Mouse (Mus musculus): ENCODE results near the gene Fbxl3.

The Fbxl3 gene

DNA sequence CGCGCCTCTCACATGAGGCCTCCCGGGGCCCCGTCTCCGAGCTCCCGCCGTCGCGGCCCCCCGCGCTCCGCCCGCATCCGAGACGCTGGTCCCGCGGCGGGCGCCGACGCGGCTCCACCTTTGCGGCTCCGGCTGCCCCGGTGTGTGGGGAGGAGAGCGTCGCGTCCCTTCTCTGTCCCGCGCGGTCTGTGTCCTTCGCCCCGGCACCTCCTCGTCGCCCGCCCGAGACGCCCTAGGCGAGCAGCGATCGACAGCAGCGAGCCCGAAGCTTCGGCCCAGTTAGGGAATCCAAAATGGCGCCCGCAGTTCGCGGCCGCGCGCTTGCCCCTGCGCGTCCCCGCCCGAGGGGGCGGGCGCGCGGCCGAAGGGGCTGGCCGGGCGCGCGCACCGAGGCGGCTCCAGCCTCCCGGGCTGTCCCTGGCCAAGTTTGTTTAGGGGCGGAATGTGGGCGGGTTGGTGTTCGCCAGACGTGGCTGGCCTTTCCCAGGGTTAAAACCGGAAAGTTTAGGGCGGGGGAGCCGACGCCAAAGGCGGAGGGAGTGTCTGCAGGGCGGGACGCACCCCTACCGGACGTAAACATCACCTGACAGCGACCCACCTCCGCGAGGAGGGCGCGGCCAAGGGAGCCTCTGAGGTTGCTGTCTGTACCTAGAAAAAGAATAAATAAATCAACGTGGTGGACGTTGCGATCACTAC, at the start of gene Fbxl3:
Gene Fbxl3 (minus strand): TSS at position 329 of the 696 bp plus-strand sequence.
- peak; percentile 97 for DNase-seq (ENCODE audit: low read depth, low spot score)

DNA sequence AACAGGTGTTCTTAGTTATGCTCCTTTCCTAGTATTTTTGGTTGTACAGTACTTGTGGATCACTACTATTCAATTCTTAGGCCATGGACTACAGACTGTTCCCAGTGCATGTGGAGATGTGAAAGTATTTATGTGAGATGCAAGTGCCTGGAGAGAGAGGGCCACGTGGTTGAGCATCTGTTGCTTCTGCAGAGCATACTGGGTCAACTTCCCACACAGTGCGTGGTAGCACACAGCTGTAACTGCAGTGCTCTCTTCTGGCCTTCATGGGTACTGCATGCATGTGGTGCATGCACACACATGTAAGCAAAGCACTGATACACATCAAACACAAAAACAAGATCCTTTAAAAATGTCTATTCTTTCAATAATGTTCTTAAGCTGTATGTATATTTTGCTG, 32.6 kb upstream of the Fbxl3 start:
- peak; percentile 51 for DNase-seq (ENCODE audit: low read depth, low spot score)

DNA sequence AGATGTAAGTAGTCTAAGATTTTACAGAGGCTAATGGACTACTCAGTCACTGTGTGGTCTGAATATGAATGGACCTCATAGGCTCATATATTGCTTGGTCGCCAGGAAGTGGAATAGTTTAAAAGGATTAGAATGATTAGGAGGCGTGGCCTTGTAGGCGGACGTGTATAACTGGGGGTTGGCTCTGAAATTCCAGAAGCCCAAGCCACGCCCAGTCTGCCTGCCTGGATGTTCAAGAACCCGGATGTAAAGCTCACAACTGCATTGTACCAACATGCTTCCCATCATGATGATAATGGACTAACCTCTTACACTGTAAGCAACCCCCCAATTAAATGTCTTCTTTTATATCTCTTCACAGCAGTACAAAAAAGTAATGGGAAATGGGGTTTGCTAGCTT, 26.4 kb upstream of the Fbxl3 start:
- no peak for DNase-seq (ENCODE audit: low read depth, low spot score)

- peak; percentile 42 for DNase-seq (ENCODE audit: low read depth, low spot score)
Observed at GRCm38 (mm10) chr14:103114994-103115670, 15.8 kb upstream of the Fbxl3 start.

DNA sequence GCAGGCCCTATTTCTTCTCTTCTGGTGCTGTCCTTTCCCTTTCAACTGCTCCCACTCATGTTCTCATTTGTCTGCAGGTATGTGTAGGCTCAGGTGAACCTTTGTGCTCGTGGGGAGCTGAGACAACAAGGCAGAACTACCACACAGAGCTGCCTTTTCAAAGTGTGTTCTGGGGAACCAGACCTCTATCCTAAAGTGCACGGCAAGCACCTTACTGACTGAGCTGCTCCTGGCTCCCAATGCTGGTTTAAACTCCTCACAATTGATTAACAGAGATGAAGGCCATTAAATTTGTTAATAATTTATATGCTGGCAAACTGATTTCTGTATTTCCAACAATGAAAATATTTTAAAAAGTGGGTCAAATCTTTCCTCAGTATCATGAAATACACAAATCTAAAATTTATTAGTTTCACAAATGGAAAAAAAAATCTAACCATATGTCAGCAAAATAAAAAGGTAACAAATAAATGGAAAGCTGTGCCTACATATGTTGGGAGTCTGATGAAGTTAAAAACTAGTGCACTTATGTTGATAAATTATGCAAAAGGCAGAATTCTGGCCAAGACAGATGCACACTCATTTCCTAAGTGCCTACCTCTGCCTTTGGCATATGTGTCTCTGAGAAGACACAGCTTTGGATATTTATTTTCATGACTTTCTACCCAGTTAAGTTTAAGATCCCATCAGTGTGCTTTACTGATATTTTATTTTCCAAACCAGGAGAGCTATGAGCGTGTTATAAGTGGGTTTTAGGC, 13.4 kb upstream of the Fbxl3 start:
- no peak for DNase-seq (ENCODE audit: low read depth, low spot score)

DNA sequence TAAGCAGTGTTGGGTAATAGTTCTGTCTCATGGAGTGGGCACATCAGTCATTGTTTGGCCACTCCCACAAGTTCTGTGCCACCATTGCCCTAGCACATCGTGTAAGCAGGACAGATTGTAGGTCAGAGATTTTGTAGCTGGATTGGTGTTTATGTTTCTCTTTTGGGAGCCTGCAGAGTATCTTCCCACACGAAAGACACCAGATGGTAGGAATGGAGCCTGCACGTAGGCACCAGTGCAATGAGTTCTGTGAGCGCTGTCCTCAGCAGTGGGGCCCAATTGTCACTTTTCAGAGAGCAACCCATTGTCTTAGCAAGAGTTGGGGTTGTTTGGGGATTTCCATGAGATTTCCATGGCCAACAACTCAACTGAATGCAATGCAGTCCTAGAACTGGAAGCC, 10.6 kb upstream of the Fbxl3 start:
- no peak for DNase-seq (ENCODE audit: low read depth, low spot score)

DNA sequence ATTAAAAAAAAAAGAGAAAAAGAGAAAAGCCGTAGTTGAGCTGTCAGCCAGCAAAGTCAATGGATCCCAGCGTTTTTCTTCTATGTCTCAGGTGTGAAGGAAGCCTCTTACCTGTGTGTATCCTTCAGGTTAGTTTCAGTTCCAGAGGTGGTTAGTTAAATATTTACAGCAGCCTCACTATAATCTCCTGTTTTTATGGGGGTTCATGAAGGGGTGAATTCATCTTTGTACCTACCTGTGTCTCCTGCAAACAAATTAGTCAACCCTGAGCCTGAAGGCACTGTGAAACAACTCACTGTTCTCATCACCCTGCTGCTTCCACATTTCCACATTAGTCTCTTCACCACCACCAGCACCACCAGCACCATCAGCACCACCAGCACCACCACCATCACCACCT, 6.9 kb upstream of the Fbxl3 start:
- DNase-seq (ENCODE audit: low read depth, low spot score), result no peak

GRCm38 (mm10) chr14:103102731-103103335, 3.5 kb upstream of the Fbxl3 start:
- no peak for DNase-seq (ENCODE audit: low read depth, low spot score)

GRCm38 (mm10) chr14:103102246-103102645, 2.9 kb upstream of the Fbxl3 start:
- DNase-seq (ENCODE audit: low read depth, low spot score), result no peak

- no peak for DNase-seq (ENCODE audit: low read depth, low spot score)
Observed at GRCm38 (mm10) chr14:103101171-103101570, 1.8 kb upstream of the Fbxl3 start.

GRCm38 (mm10) chr14:103100296-103100695, 930 bp upstream of the Fbxl3 start:
- DNase-seq (ENCODE audit: low read depth, low spot score), result no peak

GRCm38 (mm10) chr14:103098587-103099235, 655 bp downstream of the Fbxl3 start:
- peak; percentile 63 for DNase-seq (ENCODE audit: low read depth, low spot score)

GRCm38 (mm10) chr14:103098213-103098586, 1.2 kb downstream of the Fbxl3 start:
- DNase-seq (ENCODE audit: low read depth, low spot score), result peak; percentile 28

DNA sequence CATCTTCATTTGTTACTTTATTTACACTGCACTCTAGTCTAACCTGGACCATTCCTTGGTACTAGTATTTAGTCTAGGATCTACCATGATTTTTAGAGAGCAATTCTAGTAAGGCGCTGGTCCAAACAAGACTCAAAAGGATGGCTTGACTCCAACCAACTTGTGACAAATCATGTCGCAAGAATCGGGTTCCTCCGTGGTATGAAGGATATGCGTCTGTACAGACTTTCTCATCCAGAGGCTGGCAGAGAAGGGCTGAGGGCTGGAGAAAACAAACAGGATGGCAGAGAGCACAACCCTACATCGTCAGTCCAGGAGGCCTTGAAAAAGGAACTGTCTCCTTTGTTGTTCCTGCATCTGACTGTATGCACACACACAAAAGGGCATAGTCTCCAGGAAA, 2.7 kb downstream of the Fbxl3 start:
- peak; percentile 31 for DNase-seq (ENCODE audit: low read depth, low spot score)

GRCm38 (mm10) chr14:103095826-103096225, 3.5 kb downstream of the Fbxl3 start:
- no peak for DNase-seq (ENCODE audit: low read depth, low spot score)

- no peak for DNase-seq (ENCODE audit: low read depth, low spot score)
Observed at GRCm38 (mm10) chr14:103095036-103095435, 4.3 kb downstream of the Fbxl3 start.

DNA sequence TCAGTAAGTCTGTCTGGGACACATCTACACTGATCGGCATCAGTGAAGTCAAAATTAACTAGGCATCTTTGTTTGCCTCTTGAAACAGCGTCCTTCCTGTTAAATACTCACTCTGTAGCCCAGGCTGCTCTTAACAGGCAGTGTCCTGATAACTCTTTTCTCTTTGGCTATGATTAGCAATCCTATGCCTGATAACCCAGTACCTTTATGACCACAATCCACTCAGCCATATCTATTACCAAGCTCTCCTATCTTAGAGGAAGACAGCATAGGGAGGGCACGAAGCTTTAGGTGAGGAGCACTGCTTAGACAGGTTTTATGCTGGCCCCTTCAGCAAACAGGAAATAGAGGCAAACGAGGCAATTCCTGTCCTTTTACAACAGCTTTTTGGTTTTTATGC, 5.7 kb downstream of the Fbxl3 start:
- DNase-seq (ENCODE audit: low read depth, low spot score), result no peak

GRCm38 (mm10) chr14:103093236-103093635, 6.1 kb downstream of the Fbxl3 start:
- no peak for DNase-seq (ENCODE audit: low read depth, low spot score)

DNA sequence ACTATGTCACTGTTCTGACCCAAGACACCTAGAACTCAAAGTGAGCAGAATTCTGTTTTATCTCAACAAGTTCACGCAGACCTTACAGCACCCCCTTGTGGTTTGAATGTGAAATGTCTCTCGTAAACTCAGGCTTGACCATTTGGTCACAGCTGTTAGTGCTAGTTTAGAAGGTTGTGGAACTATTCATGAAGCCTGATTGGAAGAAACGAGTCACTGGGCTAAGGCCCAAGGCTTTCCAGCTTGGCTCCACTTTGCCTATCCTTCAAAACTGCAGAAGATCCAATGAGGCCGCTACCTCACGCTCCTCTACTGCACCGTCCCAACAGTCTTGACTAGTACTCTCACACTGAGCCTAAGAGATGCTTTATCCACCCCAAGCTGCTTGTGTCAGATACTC, 10.7 kb downstream of the Fbxl3 start:
- peak; percentile 83 for DNase-seq (ENCODE audit: low read depth, low spot score)

GRCm38 (mm10) chr14:103087846-103088245, 11.5 kb downstream of the Fbxl3 start:
- no peak for DNase-seq (ENCODE audit: low read depth, low spot score)

DNA sequence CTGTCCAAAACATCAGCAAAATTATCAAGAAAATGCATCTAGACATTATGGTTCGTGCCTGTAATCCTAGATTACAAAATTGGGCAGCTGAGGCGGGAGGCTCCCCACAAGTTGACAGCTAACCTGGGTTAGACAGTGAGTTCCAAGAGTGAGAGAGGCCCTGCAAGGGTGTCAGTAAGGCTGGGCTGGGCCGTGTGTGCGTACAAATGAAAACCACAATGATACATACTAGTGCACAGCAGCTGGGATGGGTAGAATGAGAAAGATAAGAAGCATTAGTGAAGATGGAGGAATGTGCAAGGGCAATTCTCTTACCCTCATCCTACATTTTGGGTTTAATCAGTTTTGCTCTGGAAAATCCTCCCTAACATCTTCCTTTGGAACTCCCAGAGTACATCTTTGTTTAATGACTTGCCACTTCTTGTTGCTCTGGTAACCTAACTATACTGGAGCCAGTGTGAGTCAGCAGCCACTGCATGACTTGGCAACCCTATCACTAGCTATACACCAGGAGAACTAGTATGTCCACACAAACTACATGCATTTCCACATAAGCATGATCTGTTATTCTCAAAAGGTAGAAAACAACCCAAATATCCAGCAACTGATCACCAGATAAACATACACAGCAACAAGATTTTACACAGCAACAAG, 12.6 kb downstream of the Fbxl3 start:
- DNase-seq (ENCODE audit: low read depth, low spot score), result peak; percentile 76
